Mouse (Mus musculus): ENCODE results near the gene Ccdc24.

DNA sequence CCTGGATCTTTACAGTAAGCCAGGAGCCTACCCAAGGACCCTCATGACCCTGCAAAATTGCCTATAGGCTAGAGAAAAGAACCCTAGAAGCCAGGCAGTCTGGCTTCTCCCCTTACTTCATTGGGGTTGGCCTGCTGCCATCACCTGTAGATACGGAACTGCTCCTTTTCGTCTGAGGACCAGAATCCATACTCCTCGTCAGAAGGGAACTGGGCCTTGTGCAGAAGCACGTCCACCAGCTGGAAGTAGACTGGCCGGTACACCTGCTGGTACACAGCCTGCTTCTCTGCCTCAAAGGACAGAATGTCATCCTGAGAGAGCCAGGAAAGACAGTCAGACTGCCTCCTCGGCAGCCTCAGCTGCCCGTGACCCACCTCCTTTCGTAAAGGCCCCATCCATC, 32.4 kb upstream of the Ccdc24 start:
- TF ChIP-seq POLR2A (IDR thresholded peaks at IDR 0.05; ENCODE audit: borderline replicate concordance, extremely low read depth, low read depth, low read length) (no peak), CTCF (IDR thresholded peaks at IDR 0.05; ENCODE audit: insufficient read depth, low read length) (no peak)
